Mouse (Mus musculus) gonadal fat pad, adult 2 months (tissue): ENCODE measurements around the gene Lifr. TPM values are rescaled to one million over a fixed set of nuclear protein-coding genes. Genes with fewer than 3 reads are reported as not detected.

Source experiments
- DNase-seq: peaks from one replicate; pipeline ENCODE4 v3.0.0-alpha.2; 2012; ENCODE audit warnings: low read depth
- polyA plus RNA-seq: library from polyadenylated mRNA; depleted of rRNA; stranded (reverse); fragments of >200 nt; gene quantifications from 2 replicates; pipeline ENCODE4 v1.2.3, GENCODE M21; 2012; rRNA removed

The Lifr gene
- polyA plus RNA-seq, 1 experiment: 10.4 TPM

DNA sequence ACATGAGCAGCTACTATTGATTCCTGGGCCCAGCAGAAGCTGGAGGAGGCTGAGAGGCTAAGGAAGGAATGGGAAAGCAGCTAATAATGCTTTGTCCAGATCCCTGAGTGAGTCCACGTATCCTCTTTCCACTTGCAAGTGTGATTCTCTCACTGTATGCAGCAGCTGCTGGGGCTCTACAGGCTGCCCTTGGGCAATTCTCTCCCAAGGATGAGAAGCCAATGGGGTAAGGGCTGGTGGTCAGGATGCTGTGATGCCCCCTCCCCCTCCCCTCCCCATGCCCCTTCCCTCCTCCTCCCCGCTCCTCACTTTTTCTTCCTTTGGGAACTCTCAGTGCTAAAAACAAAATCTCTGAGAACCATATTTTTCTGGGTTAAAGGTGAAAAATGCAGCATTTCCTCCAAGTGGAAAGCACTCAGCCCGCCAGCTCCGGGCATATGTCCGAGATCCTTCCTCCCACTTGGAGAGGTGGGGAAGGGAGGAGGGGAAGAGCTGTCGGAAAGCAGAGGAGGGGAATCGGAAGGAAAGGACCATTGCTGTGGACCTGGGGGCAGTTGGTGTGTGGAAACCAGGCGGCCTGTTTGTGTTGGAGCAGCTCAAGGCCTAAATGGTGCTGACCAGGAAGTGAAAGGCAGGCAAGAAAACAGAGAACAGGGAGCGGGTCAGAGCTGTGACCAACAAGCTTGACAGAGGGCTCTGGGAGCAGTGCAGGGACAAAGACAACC lies 113.4 kb downstream of the Lifr start:
- DNase-seq: no peak

DNA sequence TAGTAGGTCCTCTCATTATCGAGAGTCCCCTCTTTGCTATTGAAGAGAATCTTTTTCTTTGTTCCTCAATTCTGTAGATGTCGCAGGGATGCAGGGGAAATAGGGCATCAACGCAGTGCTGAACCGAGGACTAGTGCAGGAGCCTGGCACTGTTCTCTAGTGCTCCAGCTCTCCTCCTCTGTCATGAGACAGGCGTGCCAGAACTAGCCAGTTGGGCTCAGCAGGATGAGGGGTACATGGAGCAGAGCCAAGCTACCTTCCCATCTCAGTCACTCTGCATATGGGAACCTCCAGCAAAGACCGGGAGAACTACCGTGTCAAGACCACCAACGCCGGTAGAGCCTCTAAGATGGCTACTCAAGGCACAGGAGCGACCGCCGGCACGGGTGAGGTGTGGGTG lies 114.5 kb downstream of the Lifr start:
- no peak for DNase-seq

DNA sequence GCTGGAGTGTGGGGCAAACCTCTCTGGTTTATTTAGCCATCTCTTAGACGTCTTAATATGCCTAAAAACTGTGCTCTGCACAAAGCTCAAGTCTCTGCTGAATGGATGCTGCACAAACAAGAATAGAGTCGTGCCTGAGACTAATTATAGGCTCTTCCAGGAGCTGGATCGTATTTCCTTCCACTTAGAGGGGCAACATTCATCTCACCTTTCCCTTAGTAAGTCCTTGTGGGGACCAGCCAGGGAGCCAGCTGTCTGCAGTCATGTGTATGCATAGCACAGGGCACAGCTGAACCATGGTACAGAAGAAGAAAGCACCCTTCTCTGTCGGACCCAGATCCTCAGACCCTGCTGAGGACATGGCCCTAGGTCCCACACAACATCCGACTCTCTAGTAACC lies 115.7 kb downstream of the Lifr start:
- DNase-seq: no peak

DNA sequence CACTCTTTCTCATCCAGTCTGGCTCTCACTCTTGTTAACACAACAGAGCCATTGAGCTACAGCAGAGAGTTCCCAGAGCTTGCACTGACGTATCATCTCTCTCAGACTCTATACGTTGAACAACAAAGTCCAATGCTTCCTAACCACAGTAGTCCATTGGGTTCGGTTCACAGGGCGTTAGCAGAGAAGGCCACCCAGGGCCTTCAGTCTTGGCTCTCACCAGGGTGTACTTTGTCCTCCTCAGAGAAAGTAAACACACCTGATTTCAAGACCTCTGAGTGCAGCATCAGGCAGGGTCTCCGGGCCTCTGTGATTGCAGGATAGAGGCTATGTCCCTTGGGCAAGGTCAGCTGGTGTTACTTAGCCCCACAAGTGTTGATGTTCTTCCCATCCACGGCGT lies 116.9 kb downstream of the Lifr start:
- no peak for DNase-seq

DNA sequence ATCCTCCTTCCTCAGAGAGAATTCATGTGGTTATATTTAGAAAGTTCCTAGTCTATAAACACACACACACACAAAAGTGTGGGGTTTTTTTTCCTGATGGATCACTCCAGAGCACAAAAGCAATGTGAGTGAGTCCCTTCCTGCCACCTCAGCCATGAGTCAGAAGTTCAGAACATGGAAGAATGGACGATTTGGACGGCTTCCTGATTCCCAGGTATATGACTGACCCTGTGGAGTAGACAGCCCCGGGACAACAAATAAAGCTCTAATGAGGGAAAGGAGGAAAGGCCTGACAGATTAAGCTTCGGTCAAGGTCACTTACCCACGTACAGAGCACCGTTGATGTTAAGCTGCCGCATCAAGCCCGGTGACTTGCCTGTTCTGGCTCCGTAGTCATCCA lies 117.8 kb downstream of the Lifr start:
- DNase-seq: no peak

DNA sequence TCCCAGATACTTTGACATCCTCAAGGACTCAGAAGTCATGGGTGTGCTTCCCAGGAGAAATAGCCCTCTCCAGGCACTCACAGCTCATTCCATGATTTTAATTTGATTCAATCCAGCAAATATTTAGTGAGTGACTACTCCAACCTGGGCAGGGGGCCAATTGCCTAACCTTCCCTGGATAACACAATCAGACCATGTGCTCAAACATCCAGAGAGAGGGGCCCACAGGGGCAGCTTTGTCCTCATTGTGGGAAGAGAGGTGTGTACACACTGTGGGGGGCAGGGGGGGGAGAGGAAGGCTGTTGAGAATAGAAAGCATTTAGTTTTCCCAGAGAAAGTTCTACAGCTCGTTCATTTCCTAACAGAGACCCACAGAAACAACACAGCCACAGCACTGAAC lies 123.3 kb downstream of the Lifr start:
- no peak for DNase-seq

DNA sequence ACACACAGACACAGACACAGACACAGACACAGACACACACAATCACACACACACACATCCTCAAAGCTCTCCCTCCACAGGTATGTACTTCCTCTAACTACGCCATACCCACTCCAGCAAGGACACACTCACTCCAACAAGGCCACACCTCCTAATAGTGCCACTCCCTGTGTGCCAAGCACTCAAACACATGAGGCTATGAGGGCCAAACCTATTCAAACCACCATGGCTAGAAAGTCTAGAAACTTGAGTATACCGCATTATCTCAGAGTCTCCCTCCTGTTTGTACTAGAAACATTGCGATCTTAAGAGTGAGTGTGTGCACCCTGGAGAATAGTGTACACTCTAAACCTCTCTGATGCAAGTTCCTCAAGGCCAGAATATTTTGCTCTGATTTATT lies 125.4 kb downstream of the Lifr start:
- DNase-seq: no peak

DNA sequence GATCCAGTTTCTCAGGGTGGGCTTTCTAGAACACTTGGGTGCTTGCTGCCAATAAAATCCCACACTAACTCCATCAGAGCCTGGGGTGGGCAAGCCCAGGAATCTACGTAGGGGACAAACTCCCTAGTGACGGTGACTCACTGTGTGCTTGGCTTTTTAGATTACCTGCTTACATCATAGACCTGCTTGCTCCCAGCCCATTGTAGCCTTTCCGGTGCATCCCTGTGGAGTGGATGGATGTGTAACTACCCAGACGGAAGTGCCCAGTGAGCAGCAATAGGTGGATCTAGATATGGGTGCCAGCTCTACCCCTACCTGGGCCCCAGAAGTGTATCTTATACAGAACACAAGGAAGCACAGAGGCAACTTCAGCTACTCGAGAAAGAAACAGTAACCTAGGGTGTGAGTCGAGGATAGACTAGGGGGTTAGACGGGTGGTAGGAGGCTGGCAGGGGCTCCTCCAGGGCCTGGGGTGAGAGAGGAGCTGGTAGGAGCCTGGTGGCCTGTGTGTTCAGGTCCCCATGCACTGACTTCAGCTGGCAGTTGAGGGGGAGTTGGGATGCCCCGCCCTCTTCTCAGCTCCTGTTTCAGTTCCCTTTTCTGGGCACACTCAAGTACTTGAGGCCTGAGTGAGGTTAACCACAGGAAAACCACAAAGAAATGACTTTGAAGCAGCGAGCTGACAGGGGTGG lies 126.3 kb downstream of the Lifr start:
- no peak for DNase-seq

DNA sequence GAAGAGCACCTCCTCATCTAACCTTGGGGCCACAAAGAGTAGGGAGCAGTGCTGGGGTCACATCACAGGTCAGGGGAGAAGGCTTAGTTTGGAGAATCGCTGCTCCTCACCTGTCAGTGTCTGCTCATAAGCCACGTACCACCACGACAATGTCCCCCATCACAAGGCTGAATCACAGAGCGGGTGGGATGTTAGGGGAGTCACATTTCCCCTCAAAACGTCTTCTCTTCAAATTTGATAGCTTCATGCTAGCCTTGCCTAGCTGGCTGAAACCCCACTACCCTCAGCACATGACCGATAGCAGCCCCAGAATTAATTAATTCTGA lies 126.8 kb downstream of the Lifr start:
- no peak for DNase-seq

DNA sequence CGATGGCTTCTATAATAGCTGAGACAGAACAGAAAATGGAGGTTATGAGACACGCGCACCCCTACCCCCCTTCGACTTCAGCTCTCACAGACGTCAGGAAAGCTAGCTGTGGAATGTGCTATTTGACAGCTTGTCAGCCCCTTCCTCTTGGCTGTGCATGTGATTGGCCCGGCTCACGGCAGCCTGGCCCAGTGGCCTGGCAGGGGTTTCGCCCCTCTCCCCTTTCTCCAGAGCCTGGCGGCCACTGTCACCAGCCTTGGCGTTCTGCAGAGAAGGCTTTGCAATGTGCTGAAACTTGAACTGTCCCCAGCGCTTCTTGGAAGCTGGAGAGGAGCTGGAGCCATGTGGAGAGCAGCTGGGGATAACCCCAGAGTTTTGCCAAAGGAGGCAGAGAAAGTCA lies 132.4 kb downstream of the Lifr start:
- no peak for DNase-seq

DNA sequence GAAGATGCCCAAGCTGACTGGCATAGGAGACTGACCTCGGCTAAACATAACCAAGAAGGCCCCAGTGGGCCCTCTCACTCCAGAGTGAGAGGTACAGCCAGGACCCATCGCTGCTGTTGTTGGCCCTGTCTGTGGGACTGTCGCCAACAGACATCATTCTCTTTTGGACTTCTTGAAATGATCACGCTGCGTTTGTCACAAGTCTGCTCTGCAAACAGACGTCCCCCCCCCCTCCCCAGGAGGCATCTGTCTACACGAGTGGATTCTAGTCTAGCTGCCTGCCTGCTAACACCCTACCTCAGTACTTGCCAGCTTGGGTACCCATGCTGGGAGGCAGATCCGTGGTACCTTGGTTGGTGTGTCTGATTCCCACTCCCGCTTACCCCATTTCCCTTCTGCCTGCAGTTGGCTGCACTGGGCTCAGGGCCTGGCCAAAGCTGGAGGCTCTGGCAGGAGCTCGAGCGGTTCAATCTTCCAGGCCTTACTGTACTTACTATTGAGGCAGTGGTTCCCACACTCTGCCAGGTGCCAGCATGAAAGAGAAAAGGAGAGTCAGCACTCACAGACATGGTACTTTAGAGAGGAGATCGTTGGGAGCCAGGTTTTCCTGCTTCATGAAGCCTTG lies 133.8 kb downstream of the Lifr start:
- DNase-seq: no peak

DNA sequence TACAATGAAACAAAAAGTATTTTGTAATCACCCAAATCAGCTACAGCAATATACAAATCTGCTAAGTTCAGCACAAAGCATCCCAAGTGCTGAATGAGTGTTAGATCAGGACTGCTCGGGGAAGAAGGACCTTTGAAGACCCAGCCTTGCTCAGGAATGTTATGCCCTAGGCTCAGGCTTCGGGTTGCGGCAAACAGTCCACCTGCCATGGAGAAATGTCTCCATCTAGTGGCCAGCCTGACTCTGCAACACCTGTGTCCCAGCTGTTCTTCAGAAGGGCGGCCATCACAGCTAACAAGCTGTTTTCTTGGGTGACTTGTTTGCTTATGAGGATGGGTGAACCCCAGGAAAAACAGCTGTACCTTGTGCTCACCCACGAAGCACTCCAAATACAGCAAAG lies 135.8 kb downstream of the Lifr start:
- DNase-seq: no peak

DNA sequence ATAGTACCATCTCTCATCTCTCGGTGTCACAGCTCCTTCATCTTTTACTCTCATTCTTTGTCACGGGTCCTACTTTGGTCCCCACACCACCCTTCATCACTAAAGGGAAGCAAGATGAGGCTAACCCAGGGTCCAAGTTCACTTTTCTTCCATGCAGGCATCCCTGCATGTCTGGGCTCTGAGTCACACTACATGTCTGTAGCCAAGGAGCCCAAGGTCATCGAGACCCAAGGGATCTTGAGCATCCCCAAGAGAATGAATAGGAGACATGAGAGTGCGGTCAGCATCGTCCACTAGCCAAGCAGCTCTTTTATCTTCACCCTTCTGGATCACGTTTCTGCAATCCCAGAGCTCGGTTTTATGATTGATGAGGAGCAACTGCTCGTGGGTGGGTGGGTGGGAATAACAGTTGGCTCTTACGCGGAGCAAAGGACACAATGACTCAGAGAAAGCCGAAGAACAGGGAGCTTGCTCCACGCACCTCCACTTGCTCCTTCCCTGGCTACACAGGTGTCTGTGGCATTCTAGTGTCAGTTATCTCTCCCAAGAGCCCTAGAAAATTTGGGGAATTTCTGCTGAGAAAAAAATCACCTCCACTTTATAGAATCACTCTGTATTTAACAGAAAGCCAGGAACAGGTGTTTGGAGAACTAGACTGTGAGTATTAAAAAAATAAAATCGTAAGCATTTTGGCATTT lies 143.1 kb downstream of the Lifr start:
- DNase-seq: no peak

DNA sequence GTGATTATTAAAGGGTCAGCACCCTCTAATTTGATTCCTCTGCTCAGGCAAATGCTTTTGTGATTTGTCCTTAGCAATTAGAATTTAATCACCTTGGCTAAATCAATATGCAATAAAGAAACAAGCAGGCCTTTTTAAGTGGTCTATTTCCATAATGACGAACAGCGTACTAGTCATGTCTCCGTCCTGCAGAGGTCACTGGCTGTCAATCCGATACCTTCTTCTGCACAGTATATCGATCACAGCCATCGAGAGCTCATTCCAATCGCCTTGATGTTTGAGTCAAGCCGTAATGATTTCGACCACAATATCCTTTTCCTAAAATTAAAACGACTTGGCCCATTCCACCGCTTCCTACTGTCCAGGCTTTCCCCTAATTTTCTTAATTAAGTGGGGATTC lies 149.5 kb downstream of the Lifr start:
- DNase-seq: no peak

DNA sequence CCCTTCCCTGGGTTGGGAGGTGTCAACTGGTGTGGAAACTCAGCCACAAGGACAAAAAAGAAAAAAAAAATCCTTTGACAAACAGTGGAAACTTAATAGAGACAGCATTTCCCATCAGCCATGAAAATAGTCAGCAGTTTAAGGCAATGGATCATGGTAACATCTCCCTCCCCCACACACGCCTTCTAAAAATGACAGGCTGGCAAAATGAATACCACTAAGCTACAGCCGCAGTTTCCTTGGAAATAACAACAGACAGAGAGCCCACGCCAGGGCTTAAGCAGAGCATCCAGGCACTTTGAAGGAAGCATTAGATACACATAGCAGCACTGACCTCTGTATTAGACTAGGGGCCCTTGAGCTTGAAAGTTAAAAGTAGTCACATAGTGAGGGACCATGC lies 150.5 kb downstream of the Lifr start:
- no peak for DNase-seq

DNA sequence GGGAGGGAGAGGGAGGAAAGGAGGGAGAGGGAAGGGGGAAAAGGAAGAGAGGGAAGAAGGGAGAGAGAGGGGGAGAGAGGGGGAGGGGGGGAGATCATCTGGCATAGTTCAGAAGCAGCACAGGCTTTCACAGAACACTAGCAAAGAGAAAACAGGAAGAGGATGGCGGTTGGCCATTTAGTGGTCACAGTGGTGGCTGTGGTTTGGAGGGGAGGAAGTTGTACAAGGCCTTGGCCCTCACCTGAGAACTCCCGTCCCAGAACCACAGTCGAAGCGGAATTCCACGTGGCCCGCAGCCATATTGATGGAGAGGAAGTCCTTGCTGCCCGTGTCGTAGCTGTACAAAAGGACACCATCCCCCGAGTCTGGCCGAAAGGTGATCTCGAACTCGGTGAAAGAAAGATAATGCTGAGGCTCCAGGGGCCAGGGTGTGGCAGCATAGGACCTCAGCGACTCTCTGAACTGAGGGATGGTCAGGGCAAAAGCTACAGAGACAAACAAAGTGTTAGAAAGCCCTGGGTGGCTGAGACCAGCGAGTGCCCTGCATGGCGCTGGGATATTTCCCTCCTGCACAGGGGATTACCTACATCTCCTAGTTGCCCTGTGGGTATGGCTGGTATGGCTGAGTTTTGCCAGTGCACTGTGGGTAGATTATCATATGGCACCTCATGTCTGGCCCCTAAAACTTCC lies 151.9 kb downstream of the Lifr start:
- DNase-seq: no peak

Other genes with a start within 250 kb of the Lifr start
- 11.1 and 14.4 TPM in 2 replicates for gene Osmr, start 215.6 kb upstream of the Lifr start, polyA plus RNA-seq